Mouse (Mus musculus) right cerebral cortex, adult 2 months (tissue): Measurements from ENCODE around the gene Clec3a.

Source experiments
- DNase-seq, 2 experiments: peaks; one replicate each; pipeline ENCODE4 v3.0.0; 2021 to 2022; ENCODE audit warnings: low spot score in 2 of 2

Gene Clec3a

DNA sequence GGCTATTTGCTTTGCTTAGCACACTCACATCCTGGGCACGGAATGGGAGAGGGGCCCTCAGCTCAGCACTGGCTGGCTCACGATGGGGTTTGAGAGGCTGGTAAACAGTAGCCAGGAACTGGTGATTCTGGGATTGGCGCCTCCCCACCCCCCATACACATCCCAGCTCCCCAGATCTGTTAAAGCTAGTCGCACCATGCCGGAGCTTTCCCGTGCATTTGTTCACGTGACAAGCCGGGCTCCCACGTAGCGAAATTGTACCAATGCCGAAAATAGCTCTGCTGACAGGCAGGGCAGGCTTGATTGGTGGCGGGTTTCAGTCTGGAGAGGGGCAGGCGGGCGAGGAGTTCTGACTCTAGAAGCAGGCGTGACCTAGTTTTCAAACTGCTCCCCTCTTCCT is 38.1 kb downstream of the Clec3a start:
- peak in 1 of 2 experiments; percentile 31 for DNase-seq

DNA sequence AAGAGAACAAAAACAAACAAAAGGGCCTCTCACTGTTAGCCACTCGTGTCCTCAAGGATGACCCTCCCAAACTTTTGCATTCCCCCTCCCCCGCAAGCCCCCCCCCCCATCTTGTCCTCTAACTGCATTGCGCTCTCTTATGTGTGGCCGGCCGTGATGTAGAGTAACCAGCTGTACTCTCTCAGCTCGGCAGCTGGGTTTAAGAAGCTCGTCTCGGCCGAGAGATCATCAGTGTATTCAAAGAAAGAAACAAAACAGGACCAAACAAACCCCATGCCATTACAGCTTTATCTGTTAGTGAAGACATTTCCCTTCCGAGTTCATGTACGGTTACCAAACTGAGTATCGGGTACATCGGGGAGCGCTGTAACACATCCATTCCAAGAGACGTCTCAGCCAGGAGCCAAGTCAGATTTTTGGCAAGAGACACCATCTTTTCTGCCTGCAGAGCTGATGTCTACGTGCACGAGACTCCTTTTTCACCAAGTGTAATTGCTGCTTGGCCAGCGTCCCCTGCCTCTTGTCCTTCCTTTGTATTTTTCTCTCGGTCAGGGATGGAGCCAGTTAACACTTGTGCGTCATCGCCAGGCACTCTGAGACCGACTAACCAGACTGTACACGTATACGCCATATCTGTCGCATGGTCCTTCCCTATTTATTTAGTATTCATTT is 40.4 kb downstream of the Clec3a start:
- no peak for DNase-seq

GRCm38 (mm10) chr8:114460600-114460999 is 42.7 kb downstream of the Clec3a start:
- DNase-seq, result no peak

DNA sequence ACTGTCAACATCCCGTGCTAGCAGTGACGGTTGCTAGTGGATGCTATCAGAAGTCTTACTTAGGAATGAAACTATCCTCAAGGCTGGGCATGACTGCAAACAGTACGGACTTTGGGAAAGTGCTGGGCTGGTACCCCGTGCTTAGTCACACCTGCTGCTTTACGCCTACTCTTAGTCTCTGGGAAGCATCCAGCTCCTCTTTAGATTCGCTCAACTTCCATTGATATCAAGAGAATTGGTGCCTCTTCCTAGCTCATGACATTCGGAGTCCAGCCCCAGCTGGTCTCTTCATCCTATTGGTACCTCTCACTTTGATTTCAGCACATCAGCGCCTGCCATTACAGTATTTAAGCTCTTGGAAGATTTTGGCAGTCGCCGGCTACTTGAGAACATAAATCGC is 44.7 kb downstream of the Clec3a start:
- DNase-seq, result peak; percentile 43 to 62

- no peak for DNase-seq
Measured at GRCm38 (mm10) chr8:114463305-114463704, 45.4 kb downstream of the Clec3a start.

GRCm38 (mm10) chr8:114468526-114469207 is 50.8 kb downstream of the Clec3a start:
- no peak for DNase-seq

DNA sequence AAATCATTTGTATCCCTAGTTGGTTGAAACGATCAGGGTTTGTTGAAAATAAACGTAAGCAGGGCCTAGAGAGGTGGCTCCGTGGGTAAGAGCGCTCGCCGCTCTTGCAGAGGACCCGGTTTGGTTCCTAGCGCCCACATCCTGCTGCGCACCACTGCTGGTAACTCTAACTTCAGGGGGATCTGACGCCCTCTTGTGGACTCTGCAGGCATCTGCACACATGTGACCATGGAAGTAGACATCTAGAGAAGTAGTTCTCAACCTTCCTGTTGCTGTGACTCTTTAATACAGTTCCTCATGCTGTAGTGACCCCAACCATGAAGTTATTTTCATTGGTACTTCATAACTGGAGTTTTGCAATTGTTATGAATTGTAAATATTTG is 51.3 kb downstream of the Clec3a start:
- no peak for DNase-seq

GRCm38 (mm10) chr8:114473546-114473945 is 55.7 kb downstream of the Clec3a start:
- no peak for DNase-seq
